Mouse (Mus musculus) left cerebral cortex, postnatal 25 days (tissue): ENCODE measurements around the gene Ptprcap. TPM values are rescaled to one million over a fixed set of nuclear protein-coding genes. Genes with fewer than 3 reads are reported as not detected.

Source experiments
- total RNA-seq, 2 experiments: library from RNA; stranded (reverse); gene quantifications; 2 replicates each; pipeline ENCODE4 v1.2.3; 2021

The Ptprcap gene
- total RNA-seq, 2 experiments from 2014 or later = 1.1 to 2.0 TPM

Other genes with a start within 250 kb of the Ptprcap start
- 10 to 100 TPM; 15.3 to 16.4 TPM for gene Tcirg1, start 246.5 kb upstream of the Ptprcap start, total RNA-seq
- 100 to 1,000 TPM; 124 to 137 TPM for gene Ndufs8, start 240.8 kb upstream of the Ptprcap start, total RNA-seq
- 1 to 10 TPM; 2.2 to 2.4 TPM for gene Aldh3b1, start 223.8 kb upstream of the Ptprcap start, total RNA-seq
- gene Unc93b1, start 218.4 kb upstream of the Ptprcap start, total RNA-seq = 10 to 100 TPM; 14.1 to 16.1 TPM
- under 1 TPM in 1 of 2 experiments, not detected in 1; 0.11 TPM for gene Aldh3b3, start 195.0 kb upstream of the Ptprcap start, total RNA-seq
- 1 to 10 TPM; 1.7 to 2.1 TPM for gene Aldh3b2, start 181.3 kb upstream of the Ptprcap start, total RNA-seq
- gene Acy3, start 167.0 kb upstream of the Ptprcap start, total RNA-seq = 1 to 10 TPM; 3.2 to 3.4 TPM
- gene Tbx10, start 160.9 kb upstream of the Ptprcap start, total RNA-seq = not detected
- gene Nudt8, start 153.0 kb upstream of the Ptprcap start, total RNA-seq = 1 to 10 TPM; 7.0 to 7.3 TPM
- 1 to 10 TPM; 1.1 to 1.6 TPM for gene Gm49405, start 153.0 kb upstream of the Ptprcap start, total RNA-seq
- 1 to 10 TPM; 4.4 to 5.1 TPM for gene Doc2g, start 150.3 kb upstream of the Ptprcap start, total RNA-seq
- 100 to 1,000 TPM; 221 to 241 TPM for gene Ndufv1, start 140.8 kb upstream of the Ptprcap start, total RNA-seq
- gene Gstp1, start 115.6 kb upstream of the Ptprcap start, total RNA-seq = 100 to 1,000 TPM; 266 to 294 TPM
- gene Gstp2, start 107.6 kb upstream of the Ptprcap start, total RNA-seq = 10 to 100 TPM; 30.7 to 33.1 TPM
- gene Gstp3, start 94.0 kb upstream of the Ptprcap start, total RNA-seq = not detected
- gene Cabp2, start 72.0 kb upstream of the Ptprcap start, total RNA-seq = not detected
- 10 to 100 TPM; 31.8 to 35.3 TPM for gene Cdk2ap2, start 56.4 kb upstream of the Ptprcap start, total RNA-seq
- 100 to 1,000 TPM; 208 to 215 TPM for gene Pitpnm1, start 53.6 kb upstream of the Ptprcap start, total RNA-seq
- 100 to 1,000 TPM; 116 to 118 TPM for gene Aip, start 27.7 kb upstream of the Ptprcap start, total RNA-seq
- not detected for gene Gpr152, start 13.8 kb upstream of the Ptprcap start, total RNA-seq
- not detected for gene Cabp4, start 9.6 kb upstream of the Ptprcap start, total RNA-seq
- gene Coro1b, start 5.0 kb upstream of the Ptprcap start, total RNA-seq = 10 to 100 TPM; 75.6 to 82.8 TPM
- gene Rps6kb2, start 9.8 kb downstream of the Ptprcap start, total RNA-seq = 10 to 100 TPM; 28.5 to 32.0 TPM
- gene Carns1, start 21.9 kb downstream of the Ptprcap start, total RNA-seq = 1 to 10 TPM; 6.6 to 8.7 TPM
- 1 to 10 TPM; 1.3 to 2.0 TPM for gene Tbc1d10c, start 37.7 kb downstream of the Ptprcap start, total RNA-seq
- gene Ppp1ca, start 38.5 kb downstream of the Ptprcap start, total RNA-seq = 100 to 1,000 TPM; 318 to 320 TPM
- 1 to 10 TPM; 6.9 to 8.0 TPM for gene Rad9a, start 48.1 kb downstream of the Ptprcap start, total RNA-seq
- gene Clcf1, start 60.6 kb downstream of the Ptprcap start, total RNA-seq = 1 to 10 TPM in 1 of 2 experiments, under 1 TPM in 1; 0.96 to 1.2 TPM
- not detected for gene AC109138.7, start 60.8 kb downstream of the Ptprcap start, total RNA-seq
- 10 to 100 TPM; 14.0 to 18.6 TPM for gene Pold4, start 78.3 kb downstream of the Ptprcap start, total RNA-seq
- 10 to 100 TPM; 52.3 to 58.2 TPM for gene Ssh3, start 115.6 kb downstream of the Ptprcap start, total RNA-seq
- 10 to 100 TPM; 70.0 to 76.6 TPM for gene Ankrd13d, start 129.5 kb downstream of the Ptprcap start, total RNA-seq
- 100 to 1,000 TPM; 217 to 223 TPM for gene Grk2, start 152.6 kb downstream of the Ptprcap start, total RNA-seq
- gene Kdm2a, start 244.7 kb downstream of the Ptprcap start, total RNA-seq = 10 to 100 TPM; 71.5 to 75.1 TPM